Mouse (Mus musculus): ENCODE data around the gene Erbb3.

DNA sequence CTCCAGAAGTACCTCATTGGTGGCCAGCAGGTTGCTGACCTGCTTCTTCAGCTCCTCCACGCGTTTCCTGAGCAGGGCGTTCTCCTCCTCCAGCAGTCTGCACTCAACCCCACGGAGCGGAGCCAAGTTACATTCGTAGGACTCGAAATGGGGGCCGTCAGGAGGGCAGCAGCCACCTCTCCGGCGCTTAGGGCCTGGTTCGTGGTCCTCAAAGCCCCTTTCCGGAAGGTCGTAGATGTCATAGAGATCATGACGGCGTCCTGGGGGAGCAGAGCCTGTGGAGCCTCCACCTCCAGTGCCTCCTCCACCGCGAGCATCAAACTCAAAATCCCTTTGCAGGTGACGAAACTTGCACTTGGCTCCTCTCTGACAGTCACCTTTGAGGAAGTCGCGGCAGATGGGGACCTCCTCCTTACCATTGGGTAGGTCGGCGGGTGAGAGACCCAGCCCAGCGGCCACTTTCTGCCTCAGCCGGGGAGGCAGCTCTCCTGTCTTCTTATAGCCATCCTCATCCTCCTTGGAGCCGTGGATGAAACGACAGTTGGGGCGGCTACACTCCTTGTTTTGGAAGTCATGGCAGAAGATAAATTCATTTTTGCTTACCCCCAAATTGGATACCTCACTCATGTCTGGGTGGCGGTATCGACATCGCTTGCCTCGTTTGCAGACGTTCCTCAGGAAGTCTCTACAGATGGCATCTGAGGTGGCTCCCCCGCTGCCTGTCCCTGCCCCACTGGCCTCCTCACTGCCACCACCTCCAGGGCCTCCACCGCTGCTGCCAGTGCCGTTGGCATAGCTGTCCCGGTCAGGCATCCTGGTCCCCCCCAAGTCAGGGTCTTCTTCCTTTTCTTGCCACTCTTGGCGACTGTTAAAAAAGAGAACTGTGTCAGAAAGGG lies 44.5 kb downstream of the Erbb3 start:
- TF ChIP-seq ELF1 (IDR thresholded peaks at IDR 0.05; ENCODE audit: low read depth, low read length), result no peak
- no peak for TF ChIP-seq ZNF384 (IDR thresholded peaks at IDR 0.05; ENCODE audit: low read depth, low read length)
- no peak for TF ChIP-seq TAL1 (IDR thresholded peaks at IDR 0.05; ENCODE audit: low read length)
- no peak for TF ChIP-seq JUND (IDR thresholded peaks at IDR 0.05; ENCODE audit: low read depth, low read length)
- TF ChIP-seq TCF12 (IDR thresholded peaks at IDR 0.05; ENCODE audit: low read depth, low read length), result no peak
- no peak for TF ChIP-seq CTCF (IDR thresholded peaks at IDR 0.05 in 2 of 3, conservative IDR thresholded peaks at IDR 0.05 in 1 of 3; ENCODE audit: control insufficient read depth in 1 of 3, insufficient read depth in 1 of 3, low read depth in 2 of 3, low read length in 3 of 3, poor library complexity in 1 of 3, severe bottlenecking in 1 of 3)
- TF ChIP-seq UBTF (IDR thresholded peaks at IDR 0.05; ENCODE audit: borderline replicate concordance, insufficient read depth, low read depth, low read length), result no peak
- TF ChIP-seq CHD2 (IDR thresholded peaks at IDR 0.05; ENCODE audit: low read length), result no peak
- TF ChIP-seq RCOR1 (IDR thresholded peaks at IDR 0.05; ENCODE audit: low read depth, low read length), result no peak
- TF ChIP-seq POLR2A (IDR thresholded peaks at IDR 0.05; ENCODE audit: control insufficient read depth in 1 of 2, insufficient read depth in 1 of 2, low read depth in 1 of 2, low read length in 2 of 2, poor library complexity in 1 of 2), result no peak
- TF ChIP-seq MEF2A (IDR thresholded peaks at IDR 0.05; ENCODE audit: extremely low read depth, insufficient replicate concordance, low read depth, low read length, poor library complexity, severe bottlenecking), result no peak
- no peak for TF ChIP-seq NELFE (IDR thresholded peaks at IDR 0.05; ENCODE audit: low read depth, low read length)

Measured in MEL (cell line).